In genomic region chr1:127651564-127651963, GRCm38 (mm10) we compare ENCODE assay signal across 16 mouse cellular contexts. TPM values are rescaled to one million over a fixed set of nuclear protein-coding genes. Genes with fewer than 3 reads are reported as not detected.
"Had no signal": no experiment of that assay in that cellular context is flagged by ENCODE, and none has a peak within 500 bp of the region (broad histone marks: within the 10 kb centered on the region; RNA-seq: fewer than 3 reads in every experiment).

No protein-coding gene starts in this region.

- H3K4me1 ChIP-seq: limb, embryonic 12.5 days; limb, embryonic 15.5 days had no signal

- H3K36me3 ChIP-seq: limb, embryonic 12.5 days; limb, embryonic 15.5 days had no signal

- H3K4me3 ChIP-seq: limb, embryonic 12.5 days; limb, embryonic 15.5 days had no signal

- H3K27ac ChIP-seq: limb, embryonic 12.5 days; limb, embryonic 15.5 days; liver, embryonic 14.5 days; macrophage had no signal

- H3K27me3 ChIP-seq: limb, embryonic 12.5 days; limb, embryonic 15.5 days had no signal

- H3K9me3 ChIP-seq: limb, embryonic 12.5 days; limb, embryonic 15.5 days had no signal

- ATAC-seq: liver, postnatal 0 days had no signal

- H3K4me2 ChIP-seq: limb, embryonic 12.5 days; limb, embryonic 15.5 days; liver, embryonic 11.5 days; midbrain, embryonic 11.5 days had no signal

- DNase-seq: kidney, adult 18-20 months; kidney, adult 9 months; kidney, postnatal 14 days; kidney, postnatal 4 days; left cerebral cortex, postnatal 4 days; liver, postnatal 0 days; lung, postnatal 14 days; midbrain, embryonic 14.5 days; thymus, adult 18-20 months; thymus, postnatal 36 days had no signal

- H3K9ac ChIP-seq: limb, embryonic 12.5 days; limb, embryonic 15.5 days; liver, embryonic 14.5 days; liver, postnatal 0 days had no signal

RNA-seq across cellular contexts. Expression of gene Tmem163, which starts 27.8 kb away (rescaled TPM):
- polyA plus RNA-seq: macrophage had no signal
